Mouse (Mus musculus) lung, adult 2 months (tissue): ENCODE data around the gene Bet1l. TPM values are rescaled to one million over a fixed set of nuclear protein-coding genes. Genes with fewer than 3 reads are reported as not detected.
A peak's percentile ranks its signal among the peaks of the same experiment; 100 is the strongest.

Source experiments
- DNase-seq: peaks from one replicate; pipeline ENCODE4 v3.0.0; 2022
- H3K4me1 ChIP-seq: fragments of 200-500 bp; 2 replicates; pipeline ENCODE4 v1.6.1; 2011; ENCODE audit warnings: low read length; ENCODE audit not compliant: control insufficient read depth, insufficient read depth
- H3K4me3 ChIP-seq: fragments of 200-500 bp; replicated peaks from 2 replicates; pipeline ENCODE3; 2011; ENCODE audit warnings: low read depth, mild to moderate bottlenecking, control low read depth, low read length; ENCODE audit errors: extremely low read depth
- CTCF ChIP-seq: fragments of 200-500 bp; IDR thresholded peaks from 2 replicates; pipeline ENCODE4 v1.5.1; 2011; ENCODE audit warnings: mild to moderate bottlenecking, low read length, control low read depth; ENCODE audit not compliant: insufficient read depth
- POLR2A ChIP-seq: fragments of 200-500 bp; IDR thresholded peaks from 2 replicates; pipeline ENCODE4 v1.6.1; 2011; ENCODE audit warnings: low read depth, mild to moderate bottlenecking, control low read depth, low read length, borderline replicate concordance; ENCODE audit errors: extremely low read depth
- WGBS: fragments of 180-500 bp; shearing (Covaris S2); methylation state at CpG from one replicate; pipeline ENCODE4 v1.1.7; 2018; 5-methylcytosine and 5-hydroxymethylcytosine counted together
- polyA plus RNA-seq: library from polyadenylated mRNA; depleted of rRNA; stranded (reverse); fragments of >200 nt; gene quantifications from 2 replicates; pipeline ENCODE4 v1.2.3, GENCODE M21; 2012; rRNA removed

The Bet1l gene
- polyA plus RNA-seq, 1 experiment: 30.5 TPM

DNA sequence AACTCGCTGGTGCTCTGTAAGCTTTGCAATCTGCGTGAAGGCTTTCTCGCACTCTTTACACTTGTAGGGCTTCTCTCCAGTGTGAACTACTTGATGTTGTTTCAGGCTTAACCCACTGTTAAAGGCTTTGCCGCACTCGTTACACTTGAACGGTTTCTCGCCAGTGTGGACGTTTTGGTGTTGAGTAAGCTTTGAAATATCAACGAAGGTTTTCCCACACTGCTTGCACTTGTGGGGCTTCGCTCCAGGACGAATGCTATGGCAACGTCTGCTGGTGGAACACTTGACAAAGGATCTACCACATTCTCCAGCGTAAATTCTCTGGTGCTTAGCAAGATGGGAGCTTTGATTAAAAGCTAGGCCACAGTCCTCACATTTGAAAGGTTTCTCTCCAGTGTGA lies 45.7 kb downstream of the Bet1l start:
- TF ChIP-seq POLR2A (no peak), CTCF (no peak)
- no peak for DNase-seq
- WGBS: 77% methylated on average over 13 of the region's 13 CpGs
- Histone ChIP-seq H3K4me1 (no peaks in the 10 kb centered on the region), H3K4me3 (no peak overlapping the region)

GRCm38 (mm10) chr7:140810496-140810895 lies 46.9 kb downstream of the Bet1l start:
- Histone ChIP-seq H3K4me3 (no peak overlapping the region), H3K4me1 (no peaks in the 10 kb centered on the region)
- 84% methylated on average over 6 of the region's 6 CpGs for WGBS
- no peak for DNase-seq
- TF ChIP-seq CTCF (0 out of 2 replicates have a peak, but pooled peaks have one; percentile 5), POLR2A (no peak)

- Histone ChIP-seq H3K4me3 (no peak overlapping the region), H3K4me1 (no peaks in the 10 kb centered on the region)
- TF ChIP-seq POLR2A (no peak), CTCF (peak; percentile 61)
- DNase-seq: peak; percentile 15
- 17% methylated on average over 1 of the region's 1 CpGs for WGBS
Observed at GRCm38 (mm10) chr7:140805704-140806103, 51.7 kb downstream of the Bet1l start.

Other genes with a start within 250 kb of the Bet1l start
- not detected in 2 replicates for gene Olfr61, start 228.6 kb downstream of the Bet1l start, polyA plus RNA-seq
- not detected in 2 replicates for gene Olfr53, start 211.1 kb downstream of the Bet1l start, polyA plus RNA-seq
- not detected in 2 replicates for gene Olfr539, start 197.6 kb downstream of the Bet1l start, polyA plus RNA-seq
- not detected in 2 replicates for gene Olfr45, start 175.6 kb downstream of the Bet1l start, polyA plus RNA-seq
- not detected in 2 replicates for gene Olfr541, start 160.3 kb downstream of the Bet1l start, polyA plus RNA-seq
- 6.4 and 16.6 TPM in 2 replicates for gene Cyp2e1, start 93.8 kb downstream of the Bet1l start, polyA plus RNA-seq
- 0.22 and 0.45 TPM in 2 replicates for gene Syce1, start 69.7 kb downstream of the Bet1l start, polyA plus RNA-seq
- 0.06 and 0.19 TPM in 2 replicates for gene Zfp941, start 35.4 kb downstream of the Bet1l start, polyA plus RNA-seq
- 19.7 and 23.3 TPM in 2 replicates for gene Urah, start 22.6 kb downstream of the Bet1l start, polyA plus RNA-seq
- gene Scgb1c1, start 12.0 kb downstream of the Bet1l start, polyA plus RNA-seq: 45.0 and 76.2 TPM in 2 replicates
- gene Odf3, start 9.8 kb downstream of the Bet1l start, polyA plus RNA-seq: 0.24 TPM in 1 of 2 replicates, not detected in the other
- 2.2 TPM in 1 of 2 replicates, not detected in the other for gene Gm45785, start 1.2 kb downstream of the Bet1l start, polyA plus RNA-seq
- 112 and 138 TPM in 2 replicates for gene Ric8a, start 620 bp downstream of the Bet1l start, polyA plus RNA-seq
- gene Psmd13, start 24.4 kb upstream of the Bet1l start, polyA plus RNA-seq: 48.8 and 70.4 TPM in 2 replicates
- gene Sirt3, start 24.7 kb upstream of the Bet1l start, polyA plus RNA-seq: 21.1 and 27.0 TPM in 2 replicates
- gene Cox8b, start 42.9 kb upstream of the Bet1l start, polyA plus RNA-seq: 46.7 and 104 TPM in 2 replicates
- gene Nlrp6, start 63.3 kb upstream of the Bet1l start, polyA plus RNA-seq: 0.07 and 0.31 TPM in 2 replicates
- 38.1 and 39.3 TPM in 2 replicates for gene Pgghg, start 83.8 kb upstream of the Bet1l start, polyA plus RNA-seq
- gene Ifitm5, start 92.7 kb upstream of the Bet1l start, polyA plus RNA-seq: 3.2 and 5.2 TPM in 2 replicates
- gene Gm45717, start 98.4 kb upstream of the Bet1l start, polyA plus RNA-seq: 0.63 TPM in 1 of 2 replicates, not detected in the other
- gene Ifitm2, start 98.4 kb upstream of the Bet1l start, polyA plus RNA-seq: 1,180 and 1,190 TPM in 2 replicates
- 227 and 261 TPM in 2 replicates for gene Ifitm1, start 109.6 kb upstream of the Bet1l start, polyA plus RNA-seq
- gene Ifitm3, start 153.2 kb upstream of the Bet1l start, polyA plus RNA-seq: 560 and 814 TPM in 2 replicates
- 10.6 and 24.3 TPM in 2 replicates for gene Ifitm6, start 160.3 kb upstream of the Bet1l start, polyA plus RNA-seq
- gene Gm17387, start 171.6 kb upstream of the Bet1l start, polyA plus RNA-seq: not detected in 2 replicates
- gene B4galnt4, start 203.5 kb upstream of the Bet1l start, polyA plus RNA-seq: 0.33 and 0.36 TPM in 2 replicates
- 23.8 and 47.7 TPM in 2 replicates for gene Pkp3, start 220.6 kb upstream of the Bet1l start, polyA plus RNA-seq
- 40.5 and 40.6 TPM in 2 replicates for gene Sigirr, start 243.0 kb upstream of the Bet1l start, polyA plus RNA-seq